ENCODE assay signal across 8 mouse cellular contexts in the genomic region with DNA sequence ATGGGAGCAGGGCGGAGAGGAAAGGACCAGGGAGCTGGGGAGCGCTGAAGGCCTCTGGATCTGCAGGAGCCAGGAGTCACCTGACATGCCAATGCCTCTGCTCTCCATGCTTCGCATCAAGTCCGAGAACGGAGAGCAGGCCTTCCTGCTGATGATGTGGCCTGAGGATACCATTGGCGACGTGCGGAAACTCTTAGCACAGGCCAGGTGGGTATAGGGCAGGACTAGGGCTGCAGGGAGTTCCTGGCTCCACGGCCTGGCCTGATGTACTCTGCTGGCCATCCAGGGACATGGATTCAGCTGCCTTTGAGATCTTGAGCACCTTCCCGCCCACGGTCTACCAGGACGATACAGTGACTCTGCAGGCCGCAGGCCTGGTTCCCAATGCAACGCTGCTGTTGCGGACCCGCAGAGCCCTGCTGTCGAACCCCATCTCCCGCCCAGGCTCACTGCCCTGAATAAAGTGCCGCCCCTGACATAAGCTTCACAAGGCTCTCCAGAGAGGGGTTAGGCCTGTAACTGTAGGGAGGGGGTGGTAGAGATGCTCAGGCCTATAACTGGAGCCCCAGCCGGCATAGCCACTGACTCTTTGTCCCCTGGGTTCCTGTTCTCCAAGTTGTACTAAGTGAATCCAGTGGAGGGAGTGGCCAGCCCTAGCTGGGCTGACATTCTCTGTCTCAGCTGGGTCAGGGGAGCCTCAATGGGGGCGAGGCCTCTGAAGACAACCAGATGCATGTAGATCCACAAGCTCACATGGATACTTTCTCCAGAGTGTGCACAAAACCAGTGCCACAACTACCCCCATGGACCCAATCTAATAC. TPM values are rescaled to one million over a fixed set of nuclear protein-coding genes. Genes with fewer than 3 reads are reported as not detected.
DNase-seq lines count a peak whose midpoint lies in the region; ATAC-seq and TF ChIP-seq lines count a peak whose summit lies in the region.
"Had no signal": no experiment of that assay in that cellular context is flagged by ENCODE, and none has a peak within 500 bp of the region (broad histone marks: within the 10 kb centered on the region; RNA-seq: fewer than 3 reads in every experiment).

No protein-coding gene starts in this region.

- no peak for TF ChIP-seq CTCF in bone marrow macrophage, adult 2 months (IDR thresholded peaks at IDR 0.05; ENCODE audit: low read depth, low read length)

- H3K4me3 ChIP-seq in limb, embryonic 12.5 days (replicated peaks), result no peak overlapping the region
- H3K4me3 ChIP-seq in limb, embryonic 10.5 days, result no peak overlapping the region
- peak overlapping the region; percentile 70 for H3K4me3 ChIP-seq in bone marrow macrophage, adult 2 months (ENCODE audit: insufficient read depth, low read length)
- no peak overlapping the region for H3K4me3 ChIP-seq in hindbrain, embryonic 13.5 days
- no peak overlapping the region for H3K4me3 ChIP-seq in myocyte

- H3K79me2 ChIP-seq in myocyte (ENCODE audit: control insufficient read depth, insufficient read depth), result peaks cover 9% of the 10 kb centered on the region

- peaks cover 29% of the 10 kb centered on the region; the same call in 1 of the 2 replicates for H3K36me3 ChIP-seq in limb, embryonic 12.5 days
- peaks cover 24% of the 10 kb centered on the region for H3K36me3 ChIP-seq in limb, embryonic 10.5 days
- peaks cover 12% of the 10 kb centered on the region for H3K36me3 ChIP-seq in hindbrain, embryonic 13.5 days
- H3K36me3 ChIP-seq in myocyte (ENCODE audit: control insufficient read depth, insufficient read depth), result no peaks in the 10 kb centered on the region

- no peaks in the 10 kb centered on the region for H3K27me3 ChIP-seq in limb, embryonic 12.5 days
- no peaks in the 10 kb centered on the region for H3K27me3 ChIP-seq in limb, embryonic 10.5 days (ENCODE audit: low read depth, poor library complexity, severe bottlenecking)
- no peaks in the 10 kb centered on the region for H3K27me3 ChIP-seq in hindbrain, embryonic 13.5 days
- H3K27me3 ChIP-seq in myocyte (ENCODE audit: control insufficient read depth, insufficient read depth, insufficient read length), result no peaks in the 10 kb centered on the region

- H3K9ac ChIP-seq in limb, embryonic 12.5 days (replicated peaks), result no peak overlapping the region
- H3K9ac ChIP-seq in hindbrain, embryonic 13.5 days, result peak overlapping the region; percentile 93

- 0 out of 2 replicates have a peak, but pooled peaks have one; percentile 7 for TF ChIP-seq POLR2A in bone marrow macrophage, adult 2 months (IDR thresholded peaks at IDR 0.05; ENCODE audit: borderline replicate concordance, low read depth, low read length)
- no peak for TF ChIP-seq POLR2A in myocyte (IDR thresholded peaks at IDR 0.05; ENCODE audit: insufficient read length, low read depth)

- 0 out of 2 replicates have a peak overlapping the region, but pooled peaks have one; percentile 83 for H3K4me2 ChIP-seq in limb, embryonic 12.5 days
- H3K4me2 ChIP-seq in hindbrain, embryonic 13.5 days, result no peak overlapping the region
- H3K4me2 ChIP-seq in myocyte (ENCODE audit: low read depth), result no peak overlapping the region

- WGBS in limb, embryonic 12.5 days, result 89% methylated on average over 21 of the region's 21 CpGs
- WGBS in limb, embryonic 10.5 days, result 85% methylated on average over 21 of the region's 21 CpGs
- 86% methylated on average over 21 of the region's 21 CpGs for WGBS in hindbrain, embryonic 13.5 days

- peaks cover 39% of the 10 kb centered on the region for H3K4me1 ChIP-seq in limb, embryonic 12.5 days (replicated peaks)
- H3K4me1 ChIP-seq in limb, embryonic 10.5 days, result peaks cover 61% of the 10 kb centered on the region
- peaks cover 49% of the 10 kb centered on the region for H3K4me1 ChIP-seq in bone marrow macrophage, adult 2 months (ENCODE audit: control insufficient read depth, insufficient read depth, low read length)
- peaks cover 35% of the 10 kb centered on the region for H3K4me1 ChIP-seq in hindbrain, embryonic 13.5 days (replicated peaks)

- ATAC-seq in limb, embryonic 12.5 days (ENCODE audit: insufficient number of reproducible peaks, insufficient read depth, low FRiP score, low TSS enrichment, low read depth), result no peak
- ATAC-seq in hindbrain, embryonic 13.5 days (ENCODE audit: low FRiP score), result no peak

- no peak overlapping the region for H3K27ac ChIP-seq in limb, embryonic 12.5 days
- H3K27ac ChIP-seq in limb, embryonic 10.5 days, result no peak overlapping the region
- peak overlapping the region; percentile 80 for H3K27ac ChIP-seq in bone marrow macrophage, adult 2 months (ENCODE audit: insufficient read depth, low read depth, low read length)
- no peak overlapping the region for H3K27ac ChIP-seq in hindbrain, embryonic 13.5 days

- no peaks in the 10 kb centered on the region for H3K9me3 ChIP-seq in limb, embryonic 12.5 days
- no peaks in the 10 kb centered on the region for H3K9me3 ChIP-seq in limb, embryonic 10.5 days (replicated peaks)
- no peaks in the 10 kb centered on the region for H3K9me3 ChIP-seq in hindbrain, embryonic 13.5 days

- H3ac ChIP-seq in myocyte (ENCODE audit: control insufficient read depth, insufficient read length), result no peak overlapping the region

- DNase-seq in limb, embryonic 10.5 days (ENCODE audit: low spot score), result no peak
- DNase-seq in left cerebral cortex, adult 9 months (ENCODE audit: low spot score in 2 of 2), result no peak
- no peak for DNase-seq in cerebellum, postnatal 36 days
- DNase-seq: spleen, adult 18-20 months had no signal

TF ChIP-seq in myocyte, 11 proteins besides CTCF, POLR2A, EP300 and RAD21:
- peak; percentile 16 for TF ChIP-seq POLR2AphosphoS2 (IDR thresholded peaks at IDR 0.05; ENCODE audit: insufficient read length, low read depth)
- no peak for TF ChIP-seq USF1 (IDR thresholded peaks at IDR 0.05; ENCODE audit: low read depth)

RNA-seq across cellular contexts. Expression of gene Sh3bgrl3, which starts 2.1 kb away (rescaled TPM):
- 318 and 336 TPM in 2 replicates for polyA plus RNA-seq in limb, embryonic 12.5 days (2016; fragmentation: Nextera tagmentation; extraction: Ambion mirVana)
- polyA plus RNA-seq in limb, embryonic 10.5 days (2016; fragmentation: Nextera tagmentation; extraction: Ambion mirVana), result 280 and 308 TPM in 2 replicates
- 1,334 and 1,359 TPM in 2 replicates for polyA plus RNA-seq in bone marrow macrophage, adult 2 months (2012; ENCODE audit: insufficient read depth, insufficient read length, missing spikeins)
- polyA plus RNA-seq in hindbrain, embryonic 13.5 days (2015; fragmentation: Nextera tagmentation; extraction: Ambion mirVana), result 371 and 393 TPM in 2 replicates
- 262 TPM for polyA plus RNA-seq in myocyte (2012; fragmentation: generic; extraction: Trizol)

RNA-seq across cellular contexts. Expression of gene Ubxn11, which starts 24.1 kb away (rescaled TPM):
- polyA plus RNA-seq in limb, embryonic 12.5 days (2016; fragmentation: Nextera tagmentation; extraction: Ambion mirVana), result 9.6 and 10.4 TPM in 2 replicates
- 5.1 and 6.5 TPM in 2 replicates for polyA plus RNA-seq in limb, embryonic 10.5 days (2016; fragmentation: Nextera tagmentation; extraction: Ambion mirVana)
- 2.5 and 5.8 TPM in 2 replicates for polyA plus RNA-seq in bone marrow macrophage, adult 2 months (2012; ENCODE audit: insufficient read depth, insufficient read length, missing spikeins)
- polyA plus RNA-seq in hindbrain, embryonic 13.5 days (2015; fragmentation: Nextera tagmentation; extraction: Ambion mirVana), result 14.7 and 16.0 TPM in 2 replicates
- polyA plus RNA-seq in myocyte (2012; fragmentation: generic; extraction: Trizol), result 1.5 TPM

RNA-seq across cellular contexts. Expression of gene Cd52, which starts 31.6 kb away (rescaled TPM):
- 7.7 and 7.9 TPM in 2 replicates for polyA plus RNA-seq in limb, embryonic 12.5 days (2016; fragmentation: Nextera tagmentation; extraction: Ambion mirVana)
- polyA plus RNA-seq in limb, embryonic 10.5 days (2016; fragmentation: Nextera tagmentation; extraction: Ambion mirVana), result 2.4 and 3.9 TPM in 2 replicates
- polyA plus RNA-seq in bone marrow macrophage, adult 2 months (2012; ENCODE audit: insufficient read depth, insufficient read length, missing spikeins), result 1,130 and 1,142 TPM in 2 replicates
- 3.9 TPM in 2 replicates for polyA plus RNA-seq in hindbrain, embryonic 13.5 days (2015; fragmentation: Nextera tagmentation; extraction: Ambion mirVana)
- polyA plus RNA-seq in myocyte (2012; fragmentation: generic; extraction: Trizol), result not detected

Comparison
In these comparisons a context has a peak if more than half of its experiments do, and no peak if none do; other contexts are left out.
1. RNA of gene Cd52, which starts 31.6 kb away (polyA plus RNA-seq): 1,130 to 1,142 TPM in bone marrow macrophage, adult 2 months; 7.7 to 7.9 TPM in limb, embryonic 12.5 days, 2.4 to 3.9 TPM in limb, embryonic 10.5 days, 3.9 TPM in hindbrain, embryonic 13.5 days and not detected in myocyte (single experiment); every median in the first group is over 100 times any median in the second.